Mouse (Mus musculus) cerebellum, adult 11 months (tissue): ENCODE measurements around the gene Gm30737.
"Not testable (repeated sequence)": the region's sequence is repeated elsewhere in the genome, so short reads cannot be mapped to it uniquely, and the experiment has no call there.

Experiments used
- DNase-seq: peaks from one replicate; pipeline ENCODE4 v3.0.0; 2022

Gm30737 gene

GRCm38 (mm10) chrY:14400410-14400809 is at the start of gene Gm30737:
TSS of gene Gm30737 (plus strand) at chrY:14400710.
- not testable (repeated sequence) for DNase-seq
